Mouse (Mus musculus): Measurements from ENCODE around the gene Zcchc24. TPM values are rescaled to one million over a fixed set of nuclear protein-coding genes. Genes with fewer than 3 reads are reported as not detected.
"Not testable (repeated sequence)": the region's sequence is repeated elsewhere in the genome, so short reads cannot be mapped to it uniquely, and the experiment has no call there.

Zcchc24 gene
- polyA plus RNA-seq (2016; fragmentation: Nextera tagmentation; extraction: Ambion mirVana): 12.3 and 14.2 TPM in 2 replicates

DNA sequence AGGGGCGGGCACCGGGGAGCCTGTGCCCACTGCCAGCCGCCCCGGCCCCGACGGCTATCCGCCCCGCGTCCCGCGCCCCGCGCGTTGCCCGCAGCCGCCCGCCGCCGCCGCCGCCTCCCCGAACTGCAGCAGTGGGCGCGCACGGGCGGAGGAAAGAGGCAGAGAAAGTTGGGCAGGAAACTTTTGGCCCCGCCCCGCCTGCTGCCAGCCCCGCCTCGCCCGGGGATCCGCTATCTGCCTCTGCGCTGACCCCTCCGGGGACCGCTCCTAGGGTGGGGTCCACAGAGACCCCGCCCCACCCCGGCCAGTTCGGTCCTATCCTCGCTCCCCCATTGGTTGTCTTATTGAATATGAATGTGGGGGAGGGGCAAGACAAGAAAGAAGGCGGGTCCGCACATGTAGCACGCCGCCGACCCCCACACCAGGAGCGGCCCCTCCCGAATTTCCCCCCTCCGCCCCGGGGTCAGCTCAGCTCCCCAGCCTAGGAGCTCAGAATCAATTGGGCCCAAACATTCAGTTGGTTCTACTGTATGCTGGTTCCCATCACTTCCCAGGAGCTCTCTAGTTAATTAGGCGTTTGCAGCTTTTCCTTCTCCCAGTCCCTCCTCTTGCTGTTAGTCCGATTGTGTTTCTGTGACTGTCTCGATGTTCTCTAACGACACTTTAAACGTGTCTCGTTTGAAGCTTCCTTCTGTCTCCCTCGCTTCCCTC lies at the start of gene Zcchc24:
Gene Zcchc24 (minus strand): TSS at position 125 of the 711 bp plus-strand sequence.
- Histone ChIP-seq H3K4me2 (peak within 1 kb of the TSS; percentile 97), H3K36me3 (replicated peaks) (no peaks in the 10 kb centered on the region), H3K9ac (peak within 1 kb of the TSS; percentile 71), H3K4me3 (replicated peaks) (peak within 1 kb of the TSS; percentile 64), H3K4me1 (peaks cover 53% of the 10 kb centered on the region), H3K27ac (peak within 1 kb of the TSS; percentile 65), H3K9me3 (no peaks in the 10 kb centered on the region), H3K27me3 (peaks cover 18% of the 10 kb centered on the region)
- under 1% methylated on average over 27 of the region's 55 CpGs for WGBS
- ATAC-seq (ENCODE audit: low FRiP score): peak; percentile 93

DNA sequence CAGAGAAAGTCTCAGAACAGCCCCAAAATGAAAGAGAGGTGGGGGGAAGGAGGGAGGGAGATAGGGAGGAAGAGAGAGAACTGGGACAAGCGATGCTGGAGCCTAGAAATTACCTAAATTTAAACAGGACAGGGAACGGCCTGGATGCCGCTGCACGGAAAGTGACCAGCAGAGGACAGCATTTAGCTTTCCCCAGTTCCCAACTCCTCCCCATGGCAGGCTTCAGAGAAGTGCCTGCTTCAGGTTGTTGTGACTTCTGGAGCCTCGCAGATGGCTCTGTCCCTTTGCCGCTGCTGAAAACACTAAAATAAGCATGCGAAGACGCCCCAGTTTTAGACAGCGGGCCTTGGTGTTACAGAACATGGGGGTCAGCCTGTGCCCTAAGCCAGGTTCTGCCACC lies 47.6 kb upstream of the Zcchc24 start:
- no peak overlapping the region for H3K4me2 ChIP-seq
- no peak overlapping the region for H3K9ac ChIP-seq
- no peak overlapping the region for H3K27ac ChIP-seq
- no peak overlapping the region for H3K4me3 ChIP-seq (replicated peaks)
- H3K9me3 ChIP-seq: no peaks in the 10 kb centered on the region
- WGBS: 10% methylated on average over 9 of the region's 9 CpGs
- ATAC-seq (ENCODE audit: low FRiP score): no peak
- H3K27me3 ChIP-seq: peaks cover 5% of the 10 kb centered on the region; the same call in 1 of the 2 replicates
- H3K4me1 ChIP-seq: no peaks in the 10 kb centered on the region
- H3K36me3 ChIP-seq (replicated peaks): no peaks in the 10 kb centered on the region

DNA sequence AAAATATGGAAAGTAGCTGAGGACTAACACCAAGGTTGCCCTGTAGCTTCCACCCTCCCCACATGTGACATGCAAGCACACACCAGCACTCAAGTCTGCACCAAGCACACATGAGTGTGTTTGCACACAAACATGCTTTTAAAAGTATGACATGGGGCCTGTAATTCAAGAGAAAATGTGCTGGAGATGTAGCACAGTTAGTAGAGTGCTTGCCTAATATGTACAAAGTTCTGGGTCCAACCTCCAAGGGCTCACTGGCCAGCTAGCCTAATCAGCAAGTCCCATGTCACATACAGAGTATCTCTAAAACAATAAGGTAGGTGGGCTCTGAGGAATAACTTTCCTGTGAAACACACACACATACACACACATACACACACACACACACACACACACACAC lies 45.3 kb upstream of the Zcchc24 start:
- no peak for ATAC-seq (ENCODE audit: low FRiP score)
- H3K4me2 ChIP-seq: no peak overlapping the region

GRCm38 (mm10) chr14:25811026-25811425 lies 42.2 kb upstream of the Zcchc24 start:
- not testable (repeated sequence) for H3K36me3 ChIP-seq (replicated peaks); H3K27ac ChIP-seq; H3K4me3 ChIP-seq (replicated peaks); H3K4me2 ChIP-seq; H3K9ac ChIP-seq; H3K4me1 ChIP-seq; H3K9me3 ChIP-seq; H3K27me3 ChIP-seq; ATAC-seq (ENCODE audit: low FRiP score)
- WGBS: 66% methylated on average over 1 of the region's 1 CpGs

More for the DNA sequence above, 45.3 kb upstream of the Zcchc24 start:
- H3K27me3 ChIP-seq: peaks cover 5% of the 10 kb centered on the region; the same call in 1 of the 2 replicates
- no peaks in the 10 kb centered on the region for H3K4me1 ChIP-seq
- no peak overlapping the region for H3K9ac ChIP-seq
- no peaks in the 10 kb centered on the region for H3K9me3 ChIP-seq
- H3K36me3 ChIP-seq (replicated peaks): no peaks in the 10 kb centered on the region
- H3K4me3 ChIP-seq (replicated peaks): no peak overlapping the region
- H3K27ac ChIP-seq: no peak overlapping the region

GRCm38 (mm10) chr14:25806561-25806960 lies 37.7 kb upstream of the Zcchc24 start:
- Histone ChIP-seq H3K9ac (no peak overlapping the region), H3K36me3 (replicated peaks) (no peaks in the 10 kb centered on the region), H3K4me3 (replicated peaks) (no peak overlapping the region), H3K27me3 (no peaks in the 10 kb centered on the region), H3K27ac (no peak overlapping the region), H3K4me2 (no peak overlapping the region), H3K9me3 (no peaks in the 10 kb centered on the region), H3K4me1 (no peaks in the 10 kb centered on the region)
- 95% methylated on average over 7 of the region's 7 CpGs for WGBS
- ATAC-seq (ENCODE audit: low FRiP score): no peak

GRCm38 (mm10) chr14:25805871-25806270 lies 37.0 kb upstream of the Zcchc24 start:
- Histone ChIP-seq H3K4me2 (no peak overlapping the region), H3K4me1 (no peaks in the 10 kb centered on the region), H3K36me3 (replicated peaks) (no peaks in the 10 kb centered on the region), H3K9me3 (no peaks in the 10 kb centered on the region), H3K27ac (no peak overlapping the region), H3K27me3 (0 out of 2 replicates have a peak, but pooled peaks cover 3% of the 10 kb centered on the region), H3K4me3 (replicated peaks) (no peak overlapping the region), H3K9ac (no peak overlapping the region)
- WGBS: 70% methylated on average over 7 of the region's 7 CpGs
- ATAC-seq (ENCODE audit: low FRiP score): no peak

GRCm38 (mm10) chr14:25803246-25803809 lies 34.5 kb upstream of the Zcchc24 start:
- 33% methylated on average over 3 of the region's 3 CpGs for WGBS
- no peak for ATAC-seq (ENCODE audit: low FRiP score)
- H3K27me3 ChIP-seq: 0 out of 2 replicates have a peak, but pooled peaks cover 11% of the 10 kb centered on the region
- no peaks in the 10 kb centered on the region for H3K9me3 ChIP-seq
- no peaks in the 10 kb centered on the region for H3K36me3 ChIP-seq (replicated peaks)
- H3K27ac ChIP-seq: no peak overlapping the region
- H3K4me3 ChIP-seq (replicated peaks): no peak overlapping the region
- H3K4me1 ChIP-seq: no peaks in the 10 kb centered on the region
- H3K4me2 ChIP-seq: no peak overlapping the region
- no peak overlapping the region for H3K9ac ChIP-seq

- H3K4me3 ChIP-seq (replicated peaks): no peak overlapping the region
- 0 out of 2 replicates have a peak, but pooled peaks cover 11% of the 10 kb centered on the region for H3K27me3 ChIP-seq
- no peak for ATAC-seq (ENCODE audit: low FRiP score)
- no peaks in the 10 kb centered on the region for H3K36me3 ChIP-seq (replicated peaks)
- no peak overlapping the region for H3K27ac ChIP-seq
- H3K4me1 ChIP-seq: no peaks in the 10 kb centered on the region
- no peaks in the 10 kb centered on the region for H3K9me3 ChIP-seq
- H3K4me2 ChIP-seq: no peak overlapping the region
- no peak overlapping the region for H3K9ac ChIP-seq
Observed at GRCm38 (mm10) chr14:25802511-25802910, 33.7 kb upstream of the Zcchc24 start.

GRCm38 (mm10) chr14:25800166-25800960 lies 31.5 kb upstream of the Zcchc24 start:
- Histone ChIP-seq H3K9ac (no peak overlapping the region), H3K27me3 (0 out of 2 replicates have a peak, but pooled peaks cover 11% of the 10 kb centered on the region), H3K9me3 (no peaks in the 10 kb centered on the region), H3K27ac (no peak overlapping the region), H3K4me2 (peak overlapping the region; percentile 27; the same call in 1 of the 2 replicates), H3K36me3 (replicated peaks) (no peaks in the 10 kb centered on the region), H3K4me1 (peaks cover 5% of the 10 kb centered on the region), H3K4me3 (replicated peaks) (no peak overlapping the region)
- ATAC-seq (ENCODE audit: low FRiP score): peak; percentile 41; the same call in 1 of the 2 replicates
- WGBS: 31% methylated on average over 19 of the region's 19 CpGs

GRCm38 (mm10) chr14:25796619-25797018 lies 27.8 kb upstream of the Zcchc24 start:
- Histone ChIP-seq H3K9ac (no peak overlapping the region), H3K4me2 (no peak overlapping the region), H3K27me3 (0 out of 2 replicates have a peak, but pooled peaks cover 11% of the 10 kb centered on the region), H3K4me3 (replicated peaks) (no peak overlapping the region), H3K36me3 (replicated peaks) (no peaks in the 10 kb centered on the region), H3K9me3 (no peaks in the 10 kb centered on the region), H3K27ac (no peak overlapping the region), H3K4me1 (peaks cover 5% of the 10 kb centered on the region)
- 84% methylated on average over 7 of the region's 7 CpGs for WGBS
- ATAC-seq (ENCODE audit: low FRiP score): no peak

DNA sequence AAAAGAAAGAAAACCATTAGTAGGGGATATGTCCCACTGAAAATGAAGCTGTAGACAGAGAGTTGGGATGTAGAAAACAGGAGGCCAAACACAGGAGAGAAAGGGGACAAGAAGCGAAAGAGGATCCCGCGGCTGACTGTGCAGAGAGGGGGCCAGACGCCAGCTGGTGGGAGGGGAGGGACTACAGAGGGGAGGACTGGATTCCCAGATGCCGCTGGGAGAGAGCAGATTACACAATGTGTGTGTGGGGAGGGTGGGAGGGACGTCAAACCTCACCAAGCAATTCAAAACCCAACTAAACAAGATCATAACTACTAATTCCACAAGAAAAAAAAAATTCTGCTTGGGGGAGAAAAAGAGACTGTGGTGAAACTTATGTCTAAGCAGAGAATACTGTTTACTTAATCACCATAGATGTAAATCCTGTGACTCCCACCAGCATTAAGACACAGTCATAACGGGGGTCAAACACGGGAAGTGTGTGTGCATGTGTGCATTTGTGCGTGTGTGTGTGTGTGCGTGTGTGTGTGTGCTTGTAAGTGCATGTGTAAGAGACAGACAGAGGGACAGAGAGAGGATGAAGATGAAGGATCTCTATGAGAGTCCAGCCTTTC lies 26.8 kb upstream of the Zcchc24 start:
- H3K36me3 ChIP-seq (replicated peaks): no peaks in the 10 kb centered on the region
- H3K4me1 ChIP-seq: peaks cover 5% of the 10 kb centered on the region
- 35% methylated on average over 10 of the region's 10 CpGs for WGBS
- H3K27ac ChIP-seq: no peak overlapping the region
- H3K27me3 ChIP-seq: 0 out of 2 replicates have a peak, but pooled peaks cover 6% of the 10 kb centered on the region
- H3K4me3 ChIP-seq (replicated peaks): no peak overlapping the region
- no peak for ATAC-seq (ENCODE audit: low FRiP score)
- no peak overlapping the region for H3K9ac ChIP-seq
- H3K9me3 ChIP-seq: no peaks in the 10 kb centered on the region
- no peak overlapping the region for H3K4me2 ChIP-seq

DNA sequence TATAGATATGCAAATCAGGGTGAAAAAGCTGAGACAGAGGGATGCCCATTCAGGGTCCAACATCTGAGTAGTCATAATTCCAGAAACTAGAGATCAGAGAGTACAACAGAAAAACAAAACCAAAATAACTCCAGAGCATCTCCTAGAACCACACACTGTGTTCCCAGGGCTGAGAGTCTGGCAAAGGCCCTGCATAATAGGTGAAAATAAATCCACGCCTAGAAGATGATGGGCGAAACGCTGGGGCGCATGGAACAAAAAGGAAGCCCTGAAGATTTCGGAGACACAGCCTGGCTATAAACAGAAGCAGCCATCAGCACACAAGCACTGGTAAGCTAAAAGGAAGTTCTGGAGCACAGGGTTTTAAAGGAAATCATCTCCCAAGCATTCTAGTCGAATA lies 26.2 kb upstream of the Zcchc24 start:
- Histone ChIP-seq H3K9me3 (no peaks in the 10 kb centered on the region), H3K36me3 (replicated peaks) (no peaks in the 10 kb centered on the region), H3K9ac (no peak overlapping the region), H3K4me3 (replicated peaks) (no peak overlapping the region), H3K4me2 (no peak overlapping the region), H3K4me1 (peaks cover 5% of the 10 kb centered on the region), H3K27ac (0 out of 2 replicates have a peak overlapping the region, but pooled peaks have one; percentile 36), H3K27me3 (0 out of 2 replicates have a peak, but pooled peaks cover 6% of the 10 kb centered on the region)
- 81% methylated on average over 6 of the region's 6 CpGs for WGBS
- no peak for ATAC-seq (ENCODE audit: low FRiP score)
